Mouse (Mus musculus) spleen, adult 12 weeks (tissue): Measurements from ENCODE around the gene Lsamp.

Source experiments
- DNase-seq: peaks from one replicate; pipeline ENCODE4 v3.0.0; 2022; ENCODE audit warnings: low spot score

Lsamp gene

GRCm38 (mm10) chr16:41551851-41552262, 1567.7 kb downstream of the Lsamp start:
- no peak for DNase-seq

- no peak for DNase-seq
Observed at GRCm38 (mm10) chr16:41557104-41557503, 1572.9 kb downstream of the Lsamp start.

GRCm38 (mm10) chr16:41565233-41565632, 1581.1 kb downstream of the Lsamp start:
- DNase-seq, result no peak

GRCm38 (mm10) chr16:41588675-41589301, 1604.6 kb downstream of the Lsamp start:
- DNase-seq, result no peak

GRCm38 (mm10) chr16:41612229-41612628, 1628.1 kb downstream of the Lsamp start:
- no peak for DNase-seq

- DNase-seq, result no peak
Observed at GRCm38 (mm10) chr16:41623871-41624270, 1639.7 kb downstream of the Lsamp start.

GRCm38 (mm10) chr16:41633898-41634297, 1649.7 kb downstream of the Lsamp start:
- DNase-seq, result no peak

GRCm38 (mm10) chr16:41640876-41641275, 1656.7 kb downstream of the Lsamp start:
- no peak for DNase-seq

- no peak for DNase-seq
Observed at GRCm38 (mm10) chr16:41653261-41653660, 1669.1 kb downstream of the Lsamp start.

GRCm38 (mm10) chr16:41674316-41675038, 1690.3 kb downstream of the Lsamp start:
- no peak for DNase-seq

GRCm38 (mm10) chr16:41675774-41676173, 1691.6 kb downstream of the Lsamp start:
- no peak for DNase-seq

GRCm38 (mm10) chr16:41692435-41692834, 1708.3 kb downstream of the Lsamp start:
- no peak for DNase-seq

GRCm38 (mm10) chr16:41701790-41702428, 1717.7 kb downstream of the Lsamp start:
- DNase-seq, result no peak

GRCm38 (mm10) chr16:41728900-41729585, 1744.9 kb downstream of the Lsamp start:
- no peak for DNase-seq

- no peak for DNase-seq
Observed at GRCm38 (mm10) chr16:41729911-41730310, 1745.8 kb downstream of the Lsamp start.

- no peak for DNase-seq
Observed at GRCm38 (mm10) chr16:41745037-41745436, 1760.9 kb downstream of the Lsamp start.

GRCm38 (mm10) chr16:41746235-41746911, 1762.2 kb downstream of the Lsamp start:
- no peak for DNase-seq

- DNase-seq, result no peak
Observed at GRCm38 (mm10) chr16:41747874-41748273, 1763.7 kb downstream of the Lsamp start.

GRCm38 (mm10) chr16:41748759-41749158, 1764.6 kb downstream of the Lsamp start:
- DNase-seq, result no peak

- DNase-seq, result no peak
Observed at GRCm38 (mm10) chr16:41764285-41764684, 1780.1 kb downstream of the Lsamp start.

- DNase-seq, result no peak
Observed at GRCm38 (mm10) chr16:41771427-41772125, 1787.4 kb downstream of the Lsamp start.
